Mouse (Mus musculus) kidney, postnatal 10 days (tissue): Measurements from ENCODE around the gene Gm14226.
"Not testable (repeated sequence)": the region's sequence is repeated elsewhere in the genome, so short reads cannot be mapped to it uniquely, and the experiment has no call there.

Experiments used
- DNase-seq: peaks from one replicate; pipeline ENCODE4 v3.0.0; 2021; ENCODE audit warnings: mixed read lengths

The Gm14226 gene

GRCm38 (mm10) chr2:155018251-155018755, at the start of gene Gm14226:
Gene Gm14226 (plus strand): TSS chr2:155018266.
- DNase-seq: not testable (repeated sequence)

GRCm38 (mm10) chr2:154969740-154970397, 48.2 kb upstream of the Gm14226 start:
- DNase-seq: not testable (repeated sequence)

GRCm38 (mm10) chr2:154971919-154972692, 46.0 kb upstream of the Gm14226 start:
- no peak for DNase-seq

DNA sequence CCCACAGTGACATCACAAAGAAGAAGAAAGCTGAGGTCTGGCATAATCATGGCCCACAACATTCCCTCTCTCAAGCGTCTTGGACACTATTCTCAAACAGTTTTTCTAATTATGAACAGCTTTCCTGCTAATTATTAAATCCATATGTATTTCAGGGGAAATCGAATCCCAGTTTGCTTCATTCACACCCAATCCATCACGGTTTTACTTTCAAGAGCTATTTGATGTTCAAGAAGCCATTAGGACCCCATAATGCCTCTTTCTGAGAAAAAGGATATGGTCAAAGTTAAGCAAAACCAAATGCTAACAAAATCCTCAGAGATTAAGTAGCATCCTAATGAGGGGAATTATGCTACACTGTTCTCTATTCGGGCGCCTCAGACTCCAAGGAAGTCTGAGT, 45.1 kb upstream of the Gm14226 start:
- no peak for DNase-seq

- DNase-seq: no peak
Observed at GRCm38 (mm10) chr2:154986609-154987008, 31.5 kb upstream of the Gm14226 start.

DNA sequence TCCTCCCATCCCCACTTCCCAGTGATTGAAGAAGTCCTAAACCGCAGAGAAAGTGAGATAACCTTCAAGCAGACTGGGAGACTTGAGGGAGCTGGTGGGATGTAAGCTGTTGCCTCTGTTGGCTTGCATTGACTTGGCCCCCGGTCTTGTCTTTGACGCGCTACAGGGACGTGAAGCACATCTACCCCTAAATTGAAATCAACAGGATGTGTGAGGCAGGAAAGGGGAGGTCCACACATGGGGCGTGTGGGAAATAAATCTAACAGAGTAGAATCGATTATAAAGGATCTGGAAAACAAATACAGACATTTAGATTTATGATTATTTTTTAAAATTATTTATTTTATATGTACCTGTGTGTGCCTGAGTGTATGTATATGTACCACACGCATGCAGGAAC, 26.7 kb upstream of the Gm14226 start:
- no peak for DNase-seq

DNA sequence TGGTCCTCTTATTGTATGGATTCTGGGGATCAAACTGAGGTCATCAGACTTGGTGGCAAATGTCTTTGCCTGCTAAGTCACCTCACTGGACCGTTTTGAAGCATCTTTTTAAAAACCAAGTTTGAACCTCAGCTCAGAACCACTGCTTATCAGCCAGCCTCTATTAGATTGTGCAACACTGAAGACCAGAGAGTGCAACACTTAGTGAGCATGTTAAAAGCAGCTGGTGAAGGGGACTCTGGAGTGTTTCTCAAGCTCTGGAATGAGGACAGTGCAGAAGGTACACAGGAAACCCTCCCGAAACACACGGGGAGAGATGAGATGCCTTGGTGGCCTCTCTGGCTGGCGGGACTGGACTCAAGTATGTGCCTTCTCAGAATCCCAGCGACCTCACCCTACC, 26.0 kb upstream of the Gm14226 start:
- DNase-seq: no peak

- DNase-seq: no peak
Observed at GRCm38 (mm10) chr2:155005491-155005890, 12.6 kb upstream of the Gm14226 start.

DNA sequence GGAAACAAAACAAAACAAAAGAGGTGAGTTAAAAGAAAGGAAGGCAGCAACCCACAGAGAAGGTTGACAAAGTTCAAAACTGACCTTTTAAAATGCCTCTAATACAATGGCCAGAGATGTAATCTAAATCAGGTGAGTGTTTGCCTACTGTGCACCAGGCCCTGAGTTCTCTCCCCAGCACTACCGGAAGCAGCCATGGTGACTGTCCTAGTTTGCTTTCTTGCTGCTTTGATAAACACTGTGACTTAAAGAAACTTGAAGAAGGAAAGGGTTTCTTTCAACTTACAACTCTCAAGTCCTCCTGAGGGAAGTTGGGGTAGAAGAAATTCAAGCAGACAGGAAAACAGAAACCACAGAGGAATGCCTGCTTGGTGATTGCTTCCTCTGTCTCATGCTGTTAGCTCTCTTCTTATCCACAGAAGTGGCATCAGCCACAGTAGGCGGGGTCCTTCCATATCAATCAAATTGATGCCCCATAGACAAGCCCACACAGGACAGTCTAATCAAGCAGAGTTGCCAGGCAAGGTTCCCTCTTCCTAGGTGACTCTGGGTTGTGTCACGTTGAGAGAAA, 6.9 kb upstream of the Gm14226 start:
- no peak for DNase-seq

- DNase-seq: no peak
Observed at GRCm38 (mm10) chr2:155012991-155013390, 5.1 kb upstream of the Gm14226 start.

DNA sequence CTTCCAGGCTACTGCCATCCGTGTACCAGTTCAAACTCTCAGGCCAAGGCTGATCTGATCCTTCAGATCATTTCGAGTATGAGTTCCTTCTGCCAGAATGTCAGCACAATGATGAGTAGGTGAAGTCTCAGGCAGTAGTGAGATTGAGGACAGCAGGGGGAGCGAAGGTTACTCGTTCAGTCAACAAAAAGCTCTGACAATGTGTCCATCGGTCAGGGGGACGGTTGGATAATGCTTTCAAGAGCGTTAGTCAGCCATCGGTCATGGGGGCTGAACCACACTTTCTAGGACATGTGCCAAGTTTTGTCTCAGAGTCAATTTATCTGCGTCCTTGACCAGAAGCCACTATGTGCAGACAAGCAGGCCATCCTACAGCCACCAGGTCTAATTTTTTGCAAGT, 1.3 kb upstream of the Gm14226 start:
- not testable (repeated sequence) for DNase-seq

DNA sequence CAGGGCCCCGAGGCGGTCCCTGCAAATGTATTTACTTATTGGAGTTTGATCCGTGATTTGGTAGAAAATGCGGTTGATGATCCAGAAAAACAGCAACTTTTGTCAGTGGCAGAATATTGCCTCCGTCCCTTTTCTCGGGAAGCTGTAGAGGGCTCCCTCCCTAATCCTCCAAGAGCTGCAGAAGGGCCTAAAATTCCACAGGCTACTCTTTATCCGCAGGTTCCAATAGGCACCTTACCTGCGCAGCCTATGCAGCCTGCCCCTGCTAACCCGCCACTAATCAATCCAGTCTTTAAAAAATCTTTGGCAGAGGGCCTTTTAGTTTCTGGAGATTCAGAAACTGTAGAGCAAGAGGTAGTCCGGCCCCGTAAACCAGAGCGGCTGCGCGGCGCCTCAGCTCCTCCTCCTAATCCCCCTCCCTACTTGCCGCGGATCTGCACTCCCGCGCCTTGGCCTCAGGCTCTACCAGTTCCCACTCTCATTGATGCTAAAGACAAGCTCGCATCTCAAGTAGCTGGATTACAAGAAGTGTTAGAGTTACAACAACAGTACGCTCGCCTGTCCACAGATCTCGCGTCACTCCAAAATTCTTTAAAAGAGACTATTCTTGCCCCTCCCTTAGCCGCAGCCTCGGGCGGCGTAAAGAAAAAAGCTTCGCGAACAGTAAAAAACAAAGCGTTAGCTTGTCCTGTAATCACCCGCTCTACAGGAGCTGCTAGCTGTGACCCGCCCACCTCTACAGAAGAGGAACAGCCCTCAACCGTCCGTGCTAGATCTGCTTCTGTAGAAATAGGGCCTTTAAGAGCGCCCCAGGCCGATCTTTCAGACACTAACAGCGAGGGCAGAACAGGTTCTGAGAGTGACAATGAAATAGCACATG, 936 bp downstream of the Gm14226 start:
- DNase-seq: peak; percentile 84

DNA sequence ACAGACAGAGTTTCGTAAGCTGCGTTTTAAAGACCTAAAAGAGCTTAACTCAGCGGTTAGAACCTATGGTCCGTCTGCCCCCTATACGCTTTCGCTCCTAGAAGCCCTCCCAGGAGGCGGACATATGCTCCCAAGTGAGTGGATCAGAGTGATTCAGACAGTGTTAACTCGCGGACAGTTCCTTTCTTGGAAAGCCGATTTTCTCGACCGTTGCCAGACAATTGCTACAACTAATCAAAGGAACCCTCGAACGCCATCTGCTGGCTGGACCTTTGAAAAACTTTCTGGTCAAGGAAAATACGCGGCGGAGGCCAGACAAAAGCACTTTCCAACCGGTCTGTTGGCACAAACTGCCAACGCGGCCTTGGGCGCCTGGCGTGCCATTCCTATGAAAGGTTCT, 1.6 kb downstream of the Gm14226 start:
- DNase-seq: peak; percentile 95

- DNase-seq: not testable (repeated sequence)
Observed at GRCm38 (mm10) chr2:155020247-155020826, 2.3 kb downstream of the Gm14226 start.

DNA sequence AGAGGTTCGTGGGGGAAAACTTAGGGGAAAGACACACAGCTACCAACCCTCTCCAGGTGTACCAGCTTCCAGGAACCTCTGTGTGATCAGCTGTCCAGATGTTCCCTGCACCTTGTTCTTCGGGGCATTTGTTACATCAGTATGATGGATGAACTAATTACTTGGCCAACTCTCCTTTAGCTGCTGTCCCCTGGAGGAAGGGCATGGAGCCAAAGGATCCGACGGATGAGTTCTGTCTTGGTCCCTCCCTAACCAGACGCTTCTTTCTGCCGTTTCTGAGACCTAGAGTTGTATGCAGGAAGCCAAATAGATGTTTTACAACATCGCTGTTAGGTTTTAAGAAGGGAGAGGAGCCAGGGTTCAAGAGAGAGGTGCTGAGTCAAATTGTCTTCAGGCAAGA, 12.8 kb downstream of the Gm14226 start:
- DNase-seq: no peak

DNA sequence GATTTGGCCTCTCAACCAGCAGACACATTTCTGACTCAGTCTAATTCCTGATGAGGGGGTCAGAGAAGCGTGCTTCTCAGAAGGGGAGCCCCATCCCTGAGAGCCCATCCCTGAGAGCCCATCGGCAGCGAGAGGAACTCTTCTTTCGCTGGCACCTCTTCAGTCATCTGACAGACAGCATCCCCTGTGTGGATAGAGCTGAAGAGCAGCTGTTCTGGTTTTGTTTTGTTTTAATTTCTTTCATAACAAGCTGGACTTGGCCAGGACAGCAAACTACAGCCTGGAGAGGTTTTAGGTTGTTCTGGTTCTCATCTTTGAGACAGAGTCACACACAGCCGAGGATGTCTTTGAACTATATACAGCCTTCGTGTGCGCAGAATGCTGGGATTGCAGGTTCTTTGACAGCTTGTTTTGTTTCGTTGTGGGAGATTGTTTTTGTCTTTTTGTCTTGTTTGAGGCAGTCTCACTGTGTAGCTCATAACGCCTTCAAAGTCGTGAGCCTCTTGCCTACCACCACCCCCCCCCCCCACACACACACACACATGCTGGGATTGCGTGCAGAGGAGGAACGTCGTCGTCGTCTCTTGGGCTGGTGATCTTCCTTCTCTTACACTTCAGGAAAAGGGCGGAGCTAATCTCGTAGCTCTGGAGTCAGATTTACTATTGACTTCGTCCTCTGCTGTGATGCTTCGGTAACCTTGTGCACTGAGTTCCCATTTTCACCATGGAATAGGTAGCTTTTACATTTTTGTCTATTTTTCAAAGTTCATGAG, 15.1 kb downstream of the Gm14226 start:
- DNase-seq: no peak

GRCm38 (mm10) chr2:155039956-155040355, 21.9 kb downstream of the Gm14226 start:
- no peak for DNase-seq

- no peak for DNase-seq
Observed at GRCm38 (mm10) chr2:155044542-155044941, 26.5 kb downstream of the Gm14226 start.

DNA sequence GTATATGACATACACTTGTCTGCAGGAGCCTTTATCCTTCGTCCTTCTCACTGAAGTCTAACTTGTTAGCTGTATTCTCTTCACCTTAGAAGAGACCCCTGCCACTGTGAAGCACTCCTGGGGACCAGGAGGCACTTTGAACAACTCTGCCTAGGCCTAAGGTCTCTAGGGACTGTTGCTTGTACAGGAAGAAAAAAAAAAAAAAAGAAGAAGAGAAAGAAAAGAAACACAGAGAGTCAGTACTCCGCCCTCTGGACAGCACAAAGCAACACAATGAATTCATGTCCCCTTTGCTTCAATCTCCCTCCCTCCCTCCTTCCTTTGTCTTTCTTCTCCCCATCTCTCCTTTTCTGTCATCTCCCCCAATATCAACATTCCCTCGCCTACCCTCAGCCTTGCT, 27.0 kb downstream of the Gm14226 start:
- DNase-seq: no peak

GRCm38 (mm10) chr2:155046803-155047202, 28.7 kb downstream of the Gm14226 start:
- DNase-seq: no peak

GRCm38 (mm10) chr2:155047452-155048178, 29.5 kb downstream of the Gm14226 start:
- DNase-seq: no peak
